Mouse (Mus musculus): Measurements from ENCODE around the gene Vps45.

The Vps45 gene

DNA sequence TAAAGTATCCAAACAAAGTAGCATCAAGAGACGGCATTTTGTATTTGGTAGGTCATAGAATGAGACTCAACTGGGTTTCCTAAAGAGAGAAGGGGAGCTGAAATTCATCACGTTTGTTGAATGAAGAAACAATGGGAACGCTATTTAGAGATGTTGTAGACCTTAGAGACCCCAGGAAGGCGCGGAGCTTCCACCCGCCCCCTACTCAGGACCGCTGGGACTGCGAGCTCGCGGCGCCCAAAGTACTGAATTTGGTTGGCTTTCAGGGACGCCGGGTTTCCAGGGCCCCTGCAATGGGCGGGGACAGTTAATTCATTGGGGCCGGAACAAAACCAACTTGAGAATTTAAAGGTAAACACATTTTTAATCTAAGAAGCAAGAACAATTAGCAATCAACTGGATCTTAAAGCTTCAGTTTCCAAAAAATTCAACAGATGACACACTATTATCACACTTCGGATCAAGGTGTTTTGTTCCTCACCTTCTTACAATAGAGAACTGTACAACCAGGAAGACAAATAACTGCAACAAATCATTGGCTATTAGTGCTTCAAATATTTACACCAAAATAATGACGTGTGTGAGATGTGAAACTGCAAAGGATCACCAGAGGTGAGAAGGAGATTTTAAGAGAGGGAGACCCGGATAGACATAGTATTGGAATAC lies at the start of gene Vps45:
Vps45 (minus strand) TSS at position 236 of the 666 bp plus-strand sequence.
- peak; percentile 65 to 72 for DNase-seq (ENCODE audit: low spot score in 2 of 2)

DNA sequence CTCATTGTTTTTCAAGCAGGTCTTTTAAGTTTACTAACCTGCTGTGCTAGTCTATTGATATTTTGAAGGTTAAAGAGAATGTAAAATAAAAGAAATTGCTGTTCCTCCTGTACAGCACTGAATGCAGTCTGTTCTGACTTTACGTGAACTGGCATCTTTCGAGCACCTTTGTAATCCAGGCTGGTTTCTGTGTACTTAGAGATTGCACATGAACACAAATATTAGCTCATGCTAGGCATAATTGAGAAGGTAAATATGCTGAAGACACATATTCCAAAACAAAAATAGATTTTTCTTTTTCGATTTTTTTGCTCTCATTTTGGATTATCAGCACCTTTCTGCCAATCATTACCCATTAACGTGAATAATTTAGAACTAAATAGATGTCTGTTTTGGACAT lies 47.9 kb upstream of the Vps45 start:
- no peak for DNase-seq (ENCODE audit: low spot score in 2 of 2)

DNA sequence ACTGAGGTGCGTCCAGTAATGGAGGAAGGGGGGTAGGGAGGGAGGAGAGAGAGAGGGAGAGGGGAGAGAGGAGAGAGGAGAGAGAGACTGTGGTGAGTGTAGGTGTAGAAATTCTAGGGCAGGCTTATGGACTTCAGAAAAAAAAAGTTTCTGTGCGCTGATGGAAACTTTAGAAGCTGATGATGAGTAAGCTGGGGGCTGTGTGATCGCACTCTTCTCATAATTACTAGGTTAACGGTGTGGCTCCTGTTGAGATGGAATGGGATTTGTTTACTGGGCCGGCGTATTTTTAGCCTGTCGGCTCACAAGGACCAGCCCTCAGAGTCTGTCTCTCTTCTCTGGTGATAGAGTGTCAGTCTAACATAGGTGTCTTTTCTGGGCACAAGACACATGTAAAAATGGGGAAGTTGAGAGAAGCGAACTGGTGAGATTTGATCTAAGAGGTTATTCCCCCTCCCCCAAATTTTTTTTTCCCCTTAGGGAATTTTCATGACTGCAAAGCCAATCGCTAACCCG lies 47.0 kb upstream of the Vps45 start:
- no peak for DNase-seq (ENCODE audit: low spot score in 2 of 2)

DNA sequence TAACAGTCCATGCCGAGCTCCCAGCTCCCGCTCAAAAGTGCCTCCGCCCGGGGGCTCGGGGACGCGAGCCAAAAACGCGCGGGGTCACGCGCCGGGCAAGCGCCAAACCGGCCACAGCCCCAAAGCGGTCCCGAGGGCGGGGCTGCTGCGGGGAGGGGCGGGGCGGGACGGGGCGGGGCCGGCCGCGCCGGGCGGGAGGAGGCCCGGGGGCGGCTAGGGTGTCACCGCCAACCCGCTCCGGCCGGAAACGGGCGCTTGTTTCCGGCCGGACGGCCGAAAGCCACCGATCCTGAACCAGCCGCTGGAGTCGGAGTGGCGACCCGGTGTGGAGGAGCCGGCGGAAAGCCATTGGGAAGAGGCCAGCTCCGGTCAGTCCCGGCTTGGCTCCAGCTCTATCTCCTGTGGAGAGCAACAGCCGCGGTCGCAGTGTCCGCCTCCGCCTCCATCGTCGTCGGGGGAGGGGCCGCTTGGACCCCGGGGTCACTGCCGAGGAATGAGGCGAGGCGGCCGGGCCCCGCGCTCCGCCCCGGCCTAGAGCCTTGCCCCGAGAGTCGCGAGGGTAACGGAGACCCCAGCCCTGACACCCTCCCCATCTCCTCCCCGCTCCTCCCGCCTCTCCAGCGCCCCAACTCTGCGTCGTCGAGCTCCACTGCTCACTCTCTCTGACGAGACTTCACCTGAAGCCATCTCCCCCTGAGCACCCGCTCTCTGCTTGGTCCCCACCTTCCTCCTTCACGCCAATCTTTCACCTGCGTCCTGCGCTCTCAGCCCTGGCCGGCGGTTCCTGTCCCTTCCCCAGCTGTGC lies 46.2 kb upstream of the Vps45 start, which contains the start of gene Otud7b:
Otud7b (plus strand) TSS at position 267 of the 805 bp plus-strand sequence.
- DNase-seq (ENCODE audit: low spot score in 2 of 2) = peak; percentile 45 to 68

DNA sequence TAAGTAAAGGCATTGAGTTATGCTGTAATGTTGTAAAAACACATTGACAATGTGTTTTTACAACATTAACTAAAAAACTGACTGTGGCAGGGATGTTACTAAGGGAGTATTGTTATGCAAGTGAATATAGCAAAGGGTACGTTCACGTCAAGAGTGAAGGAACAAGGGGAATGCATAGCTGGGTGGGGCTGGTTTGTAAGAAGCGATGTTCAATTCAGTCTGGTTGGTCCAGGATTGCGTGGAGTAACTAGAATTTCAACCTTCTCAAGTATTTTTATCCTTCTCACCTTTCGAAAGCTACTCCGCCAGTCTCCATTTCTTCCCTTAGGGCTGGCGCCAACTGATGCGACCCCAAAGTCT lies 45.6 kb upstream of the Vps45 start:
- DNase-seq (ENCODE audit: low spot score in 2 of 2) = no peak

DNA sequence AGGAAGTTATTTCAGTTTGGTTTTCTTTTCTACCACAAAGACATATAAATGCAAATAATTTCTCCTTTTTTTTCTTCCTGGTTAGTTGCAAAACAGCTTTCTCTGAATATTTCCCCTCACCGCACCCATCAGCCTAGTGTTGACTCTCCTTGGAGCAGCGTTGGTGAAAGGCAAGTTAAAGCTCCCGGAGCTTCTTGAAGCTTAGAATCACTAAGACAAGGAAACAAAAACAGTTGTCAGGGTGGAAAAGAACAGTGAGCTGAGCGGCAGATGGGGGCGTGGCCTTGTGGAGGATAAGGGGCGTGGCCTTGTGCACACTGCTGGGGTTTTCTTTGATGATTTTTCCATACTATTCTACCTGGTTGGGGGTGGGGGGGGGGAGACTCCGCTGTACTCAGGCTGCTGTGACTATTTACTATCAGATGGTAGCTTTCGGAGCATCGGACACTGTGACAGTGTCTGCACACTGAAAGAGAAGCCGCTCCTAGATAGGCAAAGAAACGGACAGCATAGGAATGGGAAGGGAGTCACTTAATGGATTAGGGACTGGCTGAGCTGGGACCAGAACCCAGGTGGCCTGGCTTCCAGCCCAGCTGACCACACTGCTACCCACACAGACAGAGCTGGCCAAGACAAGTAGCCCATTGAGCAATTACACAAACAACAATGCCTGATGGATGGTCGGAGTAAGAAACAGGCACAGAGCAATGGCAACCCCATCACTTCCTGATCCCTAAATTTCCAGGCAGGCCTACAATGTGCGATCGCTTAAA lies 44.0 kb upstream of the Vps45 start:
- peak; percentile 52 to 74 for DNase-seq (ENCODE audit: low spot score in 2 of 2)

DNA sequence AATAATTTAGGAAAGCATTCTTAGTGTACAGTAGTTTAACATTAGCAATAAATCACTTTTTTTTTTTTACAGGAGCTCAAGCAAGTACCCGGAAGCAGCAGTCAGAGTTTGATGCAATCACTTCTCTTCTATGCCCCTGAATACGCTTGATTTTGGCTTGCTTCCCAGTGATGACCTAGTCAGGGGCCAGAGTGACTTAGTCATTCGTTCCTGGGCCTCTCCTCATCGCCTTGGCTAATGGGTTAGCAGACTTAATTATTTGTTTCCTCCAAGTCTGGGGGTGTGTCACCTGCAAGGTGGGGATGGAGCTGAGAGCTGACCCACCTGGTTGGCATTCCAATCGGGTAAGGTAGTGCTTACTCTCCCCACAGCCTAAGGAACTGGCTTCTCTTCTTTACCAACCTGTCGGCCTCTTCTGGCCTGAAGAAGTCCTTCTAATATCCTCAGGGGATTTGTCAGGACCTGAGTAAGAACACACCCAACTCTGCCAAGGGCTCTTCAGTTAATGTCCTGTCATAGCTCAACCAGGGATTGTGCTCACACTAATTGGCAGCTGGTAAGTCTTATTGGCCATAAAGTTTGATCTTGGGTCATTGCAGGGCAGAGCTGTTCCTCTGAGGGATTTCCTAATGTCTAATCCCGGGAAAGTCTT lies 40.5 kb upstream of the Vps45 start:
- no peak for DNase-seq (ENCODE audit: low spot score in 2 of 2)

DNA sequence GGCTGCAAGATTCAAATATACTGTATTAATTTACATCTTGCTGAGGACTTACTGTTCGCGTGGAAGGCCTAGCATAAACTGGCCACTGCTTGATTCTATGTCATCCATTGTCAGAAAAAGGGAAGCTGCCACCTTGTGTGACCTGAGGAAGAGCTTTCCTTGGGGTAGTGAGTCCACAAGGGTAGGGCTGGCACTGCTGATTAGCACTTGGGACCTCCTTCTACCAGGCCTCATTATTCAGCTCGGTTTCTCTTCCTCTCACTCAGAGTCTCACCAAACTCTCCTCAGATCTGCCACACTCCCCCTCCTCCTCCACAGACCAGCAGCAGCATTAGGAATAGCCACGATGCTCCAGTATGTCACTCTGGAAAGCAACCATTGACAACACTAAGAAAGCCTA lies 39.9 kb upstream of the Vps45 start:
- no peak for DNase-seq (ENCODE audit: low spot score in 2 of 2)

DNA sequence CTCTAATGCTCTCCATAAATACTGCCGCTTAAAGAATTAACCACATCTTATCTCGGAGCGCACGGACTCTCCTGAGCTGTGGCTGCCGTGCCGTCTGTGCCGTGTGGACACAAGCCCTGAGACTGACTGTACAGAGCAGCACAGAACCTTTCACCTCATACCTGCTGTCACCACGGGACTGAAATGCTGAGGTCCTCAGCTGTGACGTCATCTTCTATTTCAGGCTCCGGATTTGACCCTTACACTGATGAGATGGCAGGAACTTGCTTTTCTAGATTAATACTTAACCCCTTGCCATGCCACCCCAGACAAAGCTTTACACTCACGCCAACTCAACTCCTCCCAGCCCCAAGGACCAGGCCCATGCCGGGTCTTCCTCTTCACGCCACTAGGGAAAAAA lies 35.9 kb upstream of the Vps45 start:
- no peak for DNase-seq (ENCODE audit: low spot score in 2 of 2)

DNA sequence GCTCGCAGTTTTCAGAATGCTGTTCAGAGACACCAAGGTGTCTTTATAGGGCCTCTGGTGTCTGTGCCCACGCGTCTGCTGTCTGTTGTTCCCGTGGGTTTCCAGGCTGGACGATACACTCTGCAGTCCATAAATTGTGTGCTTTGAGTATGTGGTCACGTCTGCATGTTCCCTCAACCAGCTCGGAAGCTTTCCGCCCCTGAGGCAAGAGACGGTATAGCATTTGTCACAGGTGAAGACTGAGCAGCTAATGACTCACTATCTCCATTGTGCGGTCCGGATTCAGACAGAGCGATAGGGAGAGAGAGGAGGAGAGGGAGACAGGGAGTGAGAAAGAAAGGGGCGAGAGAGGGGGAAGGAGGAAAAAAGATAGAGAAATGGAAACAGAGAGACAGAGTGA lies 35.2 kb upstream of the Vps45 start:
- DNase-seq (ENCODE audit: low spot score in 2 of 2) = no peak

DNA sequence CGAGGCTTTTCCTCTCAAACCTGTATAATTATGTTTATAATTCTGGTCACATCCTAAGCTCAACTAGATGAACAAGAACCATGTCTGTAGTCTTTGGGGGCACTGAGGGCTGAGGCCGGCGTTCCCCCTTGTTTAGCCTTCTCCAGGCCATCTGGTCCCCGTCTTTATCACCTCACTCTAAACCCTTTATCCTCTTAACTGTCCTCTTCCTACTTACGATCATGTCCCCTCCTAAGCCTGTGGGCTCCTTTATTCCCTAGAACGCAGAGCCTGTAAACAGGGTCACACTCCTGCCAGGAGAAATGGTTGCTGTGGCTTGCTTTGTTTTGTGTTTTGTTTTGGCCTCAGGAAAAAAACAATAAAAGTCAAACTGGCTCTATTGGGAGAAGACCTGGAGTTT lies 33.7 kb upstream of the Vps45 start:
- DNase-seq (ENCODE audit: low spot score in 2 of 2) = no peak

DNA sequence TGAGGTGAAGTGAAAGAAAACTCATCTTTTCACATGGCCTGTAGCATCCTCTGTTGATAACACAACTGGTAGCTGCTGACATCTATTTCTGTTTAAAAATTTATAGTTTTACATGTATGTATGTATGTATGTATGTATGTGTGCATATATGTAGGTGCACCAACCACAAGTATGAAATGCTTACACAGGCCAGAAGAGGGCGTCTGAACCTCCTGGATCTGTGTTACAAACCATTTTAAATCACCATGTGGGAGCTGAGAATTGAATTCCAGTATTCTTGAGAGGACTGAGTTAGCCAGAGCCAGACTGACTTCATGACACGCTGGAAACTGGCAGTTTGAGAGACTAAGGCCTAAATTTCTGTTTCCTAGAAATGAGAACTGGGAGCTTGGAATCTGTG lies 32.9 kb upstream of the Vps45 start:
- DNase-seq (ENCODE audit: low spot score in 2 of 2) = no peak

DNA sequence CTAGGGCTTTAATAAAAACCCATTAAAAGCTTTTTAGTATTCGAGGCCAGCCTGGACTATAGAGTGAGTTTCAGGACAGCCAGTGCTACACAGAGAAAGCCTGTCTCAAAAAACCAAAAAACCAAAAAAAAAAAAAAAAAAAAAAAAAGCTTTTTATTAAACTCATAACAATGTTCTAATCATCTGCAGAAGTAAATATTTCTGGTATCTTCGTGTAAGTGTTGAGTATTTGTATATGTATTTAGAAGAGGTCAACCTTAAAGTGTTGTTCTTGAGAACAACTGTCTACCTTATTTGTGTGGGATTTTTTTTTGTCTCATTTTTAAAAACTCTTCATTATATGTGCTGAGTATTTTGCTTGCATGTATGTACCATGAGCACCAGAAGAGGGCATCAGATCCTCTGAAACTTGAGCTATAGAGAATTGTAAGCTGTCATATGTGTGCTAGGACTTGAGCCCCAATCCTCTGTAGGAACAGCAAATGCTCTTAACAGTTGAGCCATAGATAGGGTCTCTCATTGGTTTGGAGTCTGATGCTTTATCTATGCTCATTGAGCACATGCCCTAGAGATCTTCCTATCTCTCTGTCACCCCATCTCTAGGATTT lies 31.7 kb upstream of the Vps45 start:
- no peak for DNase-seq (ENCODE audit: low spot score in 2 of 2)

DNA sequence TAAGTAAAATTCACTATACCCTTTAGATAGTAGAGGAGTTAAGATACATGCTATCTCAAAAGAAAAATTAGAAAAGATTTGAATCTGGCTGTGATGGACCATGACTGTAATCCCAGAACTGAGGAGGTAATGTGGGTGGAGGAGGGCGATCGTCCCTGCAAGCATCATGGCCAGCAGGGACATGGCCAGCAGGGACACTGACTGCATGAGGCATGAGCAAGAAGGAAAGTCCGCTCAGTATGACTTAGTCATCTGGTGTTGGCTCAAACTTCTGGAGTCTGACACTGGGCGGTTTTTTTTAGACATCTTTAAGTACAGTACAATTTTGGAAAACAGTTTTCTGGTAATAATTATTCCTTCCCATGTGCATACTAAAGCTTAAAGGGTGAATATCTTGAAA lies 29.5 kb upstream of the Vps45 start:
- DNase-seq (ENCODE audit: low spot score in 2 of 2) = no peak

DNA sequence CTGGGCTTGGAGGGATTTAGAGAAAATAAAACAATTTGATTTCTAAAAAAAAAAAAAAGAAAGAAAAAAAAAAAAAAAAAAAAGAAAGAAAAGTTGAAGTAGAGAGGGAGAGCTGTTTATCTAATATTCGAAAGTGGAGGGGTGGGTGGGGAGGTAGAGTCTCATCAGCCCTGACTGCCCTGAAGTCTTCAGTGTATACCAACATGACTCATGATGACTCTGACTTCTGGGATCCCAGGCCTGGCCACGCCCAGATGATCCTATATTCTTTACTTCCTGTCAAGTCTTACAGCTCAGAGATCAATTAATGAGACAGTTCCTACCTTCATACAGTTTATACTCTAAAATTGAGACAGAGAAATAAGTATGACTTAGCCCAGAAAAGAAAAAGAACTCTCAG lies 29.0 kb upstream of the Vps45 start:
- DNase-seq (ENCODE audit: low spot score in 2 of 2) = no peak

DNA sequence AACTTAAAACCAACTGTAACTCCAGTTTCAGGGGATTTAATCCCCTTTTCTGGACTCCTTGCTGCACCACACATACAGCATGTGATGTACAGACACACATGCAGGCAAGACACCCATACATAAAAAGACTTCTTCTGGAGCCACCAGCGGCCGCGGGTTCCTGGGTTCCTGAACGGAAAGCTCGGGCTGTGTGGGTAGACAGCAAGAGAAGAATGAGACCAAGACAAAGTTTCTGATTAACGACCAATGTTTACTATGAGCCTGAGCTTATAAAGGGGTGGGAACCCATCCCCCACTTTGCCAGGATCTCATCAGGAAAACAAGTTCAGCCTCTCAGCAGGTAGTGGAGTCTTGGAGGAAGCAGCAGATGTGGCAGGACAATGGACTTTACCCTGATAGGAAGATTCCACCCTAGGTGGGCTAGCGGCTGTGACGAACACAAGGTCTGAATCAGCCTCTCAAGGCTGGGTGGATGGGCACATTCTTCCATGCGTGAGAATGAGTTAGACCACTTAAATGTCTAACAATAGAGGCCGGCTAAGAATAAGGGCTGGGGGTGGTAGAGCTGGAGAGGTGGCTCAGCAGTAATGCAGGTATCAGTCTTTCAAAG lies 26.0 kb upstream of the Vps45 start:
- no peak for DNase-seq (ENCODE audit: low spot score in 2 of 2)

DNA sequence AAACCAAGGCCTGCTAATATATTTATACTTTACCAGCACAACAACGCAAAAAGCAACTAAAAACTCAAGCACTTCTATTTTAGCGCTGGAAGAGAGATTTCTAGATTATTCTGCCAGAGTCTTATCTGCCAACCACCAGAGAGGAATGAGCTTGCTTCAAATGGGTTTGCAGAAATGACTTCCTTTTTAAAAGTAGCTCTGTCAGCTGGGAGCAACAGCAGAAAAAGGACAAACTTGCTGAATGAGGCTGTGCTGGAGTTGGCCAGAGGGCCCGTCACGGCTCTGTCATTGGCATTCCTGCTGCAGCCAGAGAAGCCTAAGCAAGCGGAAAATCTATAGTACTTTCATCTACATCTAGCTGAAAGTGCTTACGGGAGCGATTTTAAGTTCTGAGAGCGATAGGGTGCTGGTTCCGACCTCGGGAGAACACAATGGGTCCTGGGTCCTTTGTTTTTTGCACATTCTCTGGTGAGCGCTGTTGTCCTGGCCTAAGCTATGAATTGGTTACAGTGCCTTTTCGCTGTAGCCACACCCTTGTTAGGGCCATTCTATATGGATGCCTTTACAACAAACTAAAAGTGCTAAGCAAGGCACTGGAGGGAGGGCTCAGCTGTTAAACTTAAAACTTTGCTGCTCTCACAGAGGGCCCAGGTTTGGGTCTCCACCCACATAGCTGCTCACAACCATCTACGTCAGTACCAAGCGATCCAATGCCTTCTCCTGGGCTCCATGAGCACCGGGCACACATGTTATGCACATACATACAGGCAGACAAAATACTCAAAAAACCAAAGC lies 24.6 kb upstream of the Vps45 start:
- DNase-seq (ENCODE audit: low spot score in 2 of 2) = no peak

DNA sequence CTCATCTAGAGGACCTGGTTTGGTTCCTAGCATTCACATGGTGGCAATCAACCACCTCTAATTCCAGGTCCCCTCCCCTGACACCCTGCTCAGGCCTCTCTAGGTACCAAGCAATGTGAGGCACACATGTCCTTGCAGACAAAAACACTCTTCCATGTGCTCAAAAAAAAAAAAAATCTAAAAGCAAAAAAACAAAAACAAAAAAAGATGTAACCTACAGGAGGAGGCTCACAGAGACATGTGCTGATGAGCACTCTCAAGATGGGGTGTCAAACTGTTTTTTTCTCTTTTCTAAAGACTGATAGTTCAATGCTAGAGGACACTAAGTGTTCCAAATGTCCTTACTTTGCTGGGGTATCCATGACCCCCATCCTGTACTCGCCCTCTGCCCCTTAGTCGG lies 23.8 kb upstream of the Vps45 start:
- no peak for DNase-seq (ENCODE audit: low spot score in 2 of 2)

DNA sequence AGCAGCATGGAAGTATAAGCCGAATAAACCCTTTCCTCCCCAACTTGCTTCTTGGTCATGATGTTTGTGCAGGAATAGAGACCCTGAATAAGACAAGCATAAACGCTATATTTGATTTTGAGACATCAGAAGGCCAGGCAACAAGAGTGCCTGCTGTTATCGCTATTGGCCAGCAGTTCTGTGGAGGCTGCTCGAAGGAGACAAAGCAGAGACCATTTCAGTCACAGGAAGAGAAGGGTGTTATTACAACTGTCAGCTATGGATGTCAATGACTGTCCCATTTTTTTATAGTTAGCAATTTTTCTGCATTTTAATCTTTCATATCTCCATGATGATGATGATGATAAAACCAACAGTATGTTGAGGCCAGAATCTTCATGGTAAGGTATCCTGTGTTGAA lies 23.4 kb upstream of the Vps45 start:
- DNase-seq (ENCODE audit: low spot score in 2 of 2) = no peak

DNA sequence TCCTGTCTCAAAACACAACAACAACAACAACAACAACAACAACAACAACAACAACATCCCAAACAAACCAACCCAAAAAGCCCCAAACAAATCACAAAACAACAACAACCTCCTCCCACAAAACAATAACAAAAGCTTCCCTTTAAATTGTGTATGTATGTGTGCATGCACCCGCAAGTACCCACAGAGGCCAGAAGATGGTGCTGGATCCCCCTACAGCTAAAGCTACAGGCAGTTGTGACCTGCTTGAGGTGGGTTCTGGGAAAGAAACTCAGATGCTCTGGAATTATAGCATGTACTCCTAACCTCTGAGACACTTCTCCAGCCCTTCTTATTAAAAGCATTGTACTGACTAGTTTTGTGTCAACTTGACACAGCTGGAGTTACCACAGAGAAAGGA lies 22.7 kb upstream of the Vps45 start:
- DNase-seq (ENCODE audit: low spot score in 2 of 2) = peak; percentile 15 to 36

All from thymus, postnatal 10 days (tissue).